In the genomic region with DNA sequence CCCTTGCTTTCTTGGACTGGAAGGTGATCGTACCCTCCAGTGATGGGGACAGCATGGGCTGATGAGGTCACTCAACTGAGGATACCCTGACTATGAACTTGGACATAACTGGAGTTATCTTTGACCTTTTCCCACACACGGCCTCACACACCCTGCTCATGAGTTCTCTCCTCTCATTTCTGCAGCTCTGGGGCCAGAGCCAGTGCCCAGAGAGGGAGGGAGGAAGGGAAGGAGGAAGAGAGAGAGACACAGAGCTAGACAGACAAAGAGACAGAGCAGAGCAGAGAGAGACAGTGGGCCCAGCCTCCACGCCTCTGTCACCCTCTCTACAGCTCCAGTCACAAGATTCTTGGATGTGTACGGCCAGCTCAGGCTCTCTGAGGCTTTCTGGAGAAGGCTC, we compare ENCODE assay signal across 10 mouse cellular contexts. TPM values are rescaled to one million over a fixed set of nuclear protein-coding genes. Genes with fewer than 3 reads are reported as not detected.
DNase-seq lines count a peak whose midpoint lies in the region; ATAC-seq and TF ChIP-seq lines count a peak whose summit lies in the region.
"Had no signal": no experiment of that assay in that cellular context is flagged by ENCODE, and none has a peak within 500 bp of the region (broad histone marks: within the 10 kb centered on the region; RNA-seq: fewer than 3 reads in every experiment).

No protein-coding gene starts in this region.

- no peaks in the 10 kb centered on the region for H3K36me3 ChIP-seq in kidney, adult 2 months (ENCODE audit: control insufficient read depth, insufficient read depth, low read length)
- H3K36me3 ChIP-seq in small intestine, adult 2 months (ENCODE audit: control insufficient read depth, insufficient read depth, low read length), result no peaks in the 10 kb centered on the region
- no peaks in the 10 kb centered on the region for H3K36me3 ChIP-seq in hindbrain, embryonic 11.5 days (ENCODE audit: control insufficient read depth, insufficient read depth, low read length)
- no peaks in the 10 kb centered on the region for H3K36me3 ChIP-seq in thymus, adult 2 months (ENCODE audit: control insufficient read depth, insufficient read depth, low read length)

- intact Hi-C loops in gastrocnemius, postnatal 14 days (cut with DNase I; ENCODE audit: low total_unique reads), result loop anchor here (5.0 kb wide), 1 partner anchor 35 kb away; a partner anchor contains a TSS

- H3K9me3 ChIP-seq in hindbrain, embryonic 11.5 days (ENCODE audit: control insufficient read depth, low read length), result no peaks in the 10 kb centered on the region
- H3K9me3 ChIP-seq: megakaryocyte, embryonic 14.5 days had no signal

- no peak for ATAC-seq in hindbrain, embryonic 11.5 days (ENCODE audit: low FRiP score)
- ATAC-seq: forebrain, postnatal 0 days had no signal

- DNase-seq in kidney, adult 2 months, result peak; percentile 49
- no peak for DNase-seq in kidney, postnatal 14 days
- peak; percentile 1 for DNase-seq in right cerebral cortex, postnatal 14 days
- DNase-seq in right cerebral cortex, adult 2 months (ENCODE audit: low spot score in 2 of 2), result no peak
- DNase-seq in gastrocnemius, postnatal 14 days, result peak; percentile 19
- no peak for DNase-seq in hindbrain, embryonic 11.5 days (ENCODE audit: low spot score)
- DNase-seq in thymus, adult 2 months, result no peak
- DNase-seq: forebrain, postnatal 0 days had no signal

- no peak overlapping the region for H3K4me3 ChIP-seq in kidney, adult 2 months (ENCODE audit: insufficient read depth, low read depth, low read length)
- H3K4me3 ChIP-seq in small intestine, adult 2 months (ENCODE audit: low read depth, low read length), result no peak overlapping the region
- no peak overlapping the region for H3K4me3 ChIP-seq in hindbrain, embryonic 11.5 days (ENCODE audit: low read depth, low read length)
- no peak overlapping the region for H3K4me3 ChIP-seq in thymus, adult 2 months (ENCODE audit: control insufficient read depth, insufficient read depth, low read length)
- H3K4me3 ChIP-seq: megakaryocyte, embryonic 14.5 days had no signal

- 0 out of 2 replicates have a peak overlapping the region, but pooled peaks have one; percentile 12 for H3K27ac ChIP-seq in kidney, adult 2 months (ENCODE audit: insufficient read depth, low read depth, low read length)
- H3K27ac ChIP-seq in small intestine, adult 2 months (ENCODE audit: insufficient read depth, low read depth, low read length), result peak overlapping the region; percentile 36
- no peak overlapping the region for H3K27ac ChIP-seq in hindbrain, embryonic 11.5 days (ENCODE audit: low read depth, low read length)
- no peak overlapping the region for H3K27ac ChIP-seq in thymus, adult 2 months (ENCODE audit: control insufficient read depth, insufficient read depth, low read length)

- no peak for TF ChIP-seq CTCF in kidney, adult 2 months (conservative IDR thresholded peaks at IDR 0.05; ENCODE audit: insufficient read depth, insufficient read length, low read depth, low read length)
- TF ChIP-seq CTCF in small intestine, adult 2 months (IDR thresholded peaks at IDR 0.05; ENCODE audit: extremely low read depth, insufficient read length, insufficient replicate concordance, low read depth, low read length), result no peak
- TF ChIP-seq CTCF in thymus, adult 2 months (IDR thresholded peaks at IDR 0.05; ENCODE audit: borderline replicate concordance, control insufficient read depth, extremely low read depth, insufficient read depth, low read length, poor library complexity), result no peak

- 55% methylated on average over 4 of the region's 4 CpGs for WGBS in kidney, adult 2 months
- 53% methylated on average over 4 of the region's 4 CpGs for WGBS in small intestine, adult 2 months
- 72% methylated on average over 4 of the region's 4 CpGs for WGBS in hindbrain, embryonic 11.5 days
- 95% methylated on average over 4 of the region's 4 CpGs for WGBS in thymus, adult 2 months

- no peaks in the 10 kb centered on the region for H3K27me3 ChIP-seq in kidney, adult 2 months (replicated peaks; ENCODE audit: control insufficient read depth, insufficient read depth, low read length)
- no peaks in the 10 kb centered on the region for H3K27me3 ChIP-seq in small intestine, adult 2 months (ENCODE audit: control insufficient read depth, insufficient read depth, low read length)
- no peaks in the 10 kb centered on the region for H3K27me3 ChIP-seq in hindbrain, embryonic 11.5 days (ENCODE audit: control insufficient read depth, insufficient read depth, low read length)
- H3K27me3 ChIP-seq in thymus, adult 2 months (ENCODE audit: control insufficient read depth, insufficient read depth, low read length), result no peaks in the 10 kb centered on the region

- H3K4me2 ChIP-seq in hindbrain, embryonic 11.5 days (replicated peaks; ENCODE audit: low read depth, low read length), result no peak overlapping the region

- no peak overlapping the region for H3K9ac ChIP-seq in hindbrain, embryonic 11.5 days (ENCODE audit: low read depth, low read length)
- H3K9ac ChIP-seq: forebrain, postnatal 0 days had no signal

- H3K4me1 ChIP-seq in kidney, adult 2 months (ENCODE audit: control insufficient read depth, insufficient read depth, low read length), result peaks cover 13% of the 10 kb centered on the region
- peaks cover 22% of the 10 kb centered on the region for H3K4me1 ChIP-seq in small intestine, adult 2 months (ENCODE audit: control insufficient read depth, insufficient read depth, insufficient read length, low read length)
- H3K4me1 ChIP-seq in hindbrain, embryonic 11.5 days (replicated peaks; ENCODE audit: control insufficient read depth, insufficient read depth, low read length), result 0 out of 2 replicates have a peak, but pooled peaks cover 4% of the 10 kb centered on the region
- H3K4me1 ChIP-seq in thymus, adult 2 months (replicated peaks; ENCODE audit: control insufficient read depth, insufficient read depth, low read length), result peaks cover 26% of the 10 kb centered on the region

- TF ChIP-seq POLR2A in kidney, adult 2 months (IDR thresholded peaks at IDR 0.05; ENCODE audit: low read depth, low read length), result no peak
- TF ChIP-seq POLR2A in small intestine, adult 2 months (IDR thresholded peaks at IDR 0.05; ENCODE audit: low read depth, low read length), result no peak
- no peak for TF ChIP-seq POLR2A in thymus, adult 2 months (IDR thresholded peaks at IDR 0.05; ENCODE audit: control insufficient read depth, extremely low read depth, insufficient read depth, low read length, poor library complexity)

RNA-seq across cellular contexts. Expression of a gene that starts 3.4 kb away (rescaled TPM):
- 17.5 and 20.7 TPM in 2 replicates for polyA plus RNA-seq in kidney, adult 2 months (2012; rRNA removed)
- total RNA-seq in gastrocnemius, postnatal 14 days (2021), result 10 to 100 TPM; 12.6 to 18.4 TPM
- 11.1 and 18.3 TPM in 2 replicates for polyA plus RNA-seq in small intestine, adult 2 months (2012; rRNA removed)
- 41.3 and 42.2 TPM in 2 replicates for polyA plus RNA-seq in hindbrain, embryonic 11.5 days (2014; fragmentation: Nextera tagmentation; extraction: Ambion mirVana)
- polyA plus RNA-seq in thymus, adult 2 months (2012; rRNA removed), result 57.8 and 58.8 TPM in 2 replicates

RNA-seq across cellular contexts. Expression of a gene that starts 4.4 kb away (rescaled TPM):
- polyA plus RNA-seq in kidney, adult 2 months (2012; rRNA removed), result 25.8 and 31.9 TPM in 2 replicates
- total RNA-seq in gastrocnemius, postnatal 14 days (2021), result 10 to 100 TPM; 64.1 to 76.2 TPM
- 13.5 and 19.5 TPM in 2 replicates for polyA plus RNA-seq in small intestine, adult 2 months (2012; rRNA removed)
- 0.54 and 1.4 TPM in 2 replicates for polyA plus RNA-seq in hindbrain, embryonic 11.5 days (2014; fragmentation: Nextera tagmentation; extraction: Ambion mirVana)
- 57.4 and 69.5 TPM in 2 replicates for polyA plus RNA-seq in thymus, adult 2 months (2012; rRNA removed)

RNA-seq across cellular contexts. Expression of a gene that starts 6.6 kb away (rescaled TPM):
- 0.07 TPM in 1 of 2 replicates, not detected in the other for polyA plus RNA-seq in kidney, adult 2 months (2012; rRNA removed)
- total RNA-seq in gastrocnemius, postnatal 14 days (2021), result under 1 TPM; 0.16 to 0.33 TPM
- 0.09 and 0.39 TPM in 2 replicates for polyA plus RNA-seq in small intestine, adult 2 months (2012; rRNA removed)
- polyA plus RNA-seq in hindbrain, embryonic 11.5 days (2014; fragmentation: Nextera tagmentation; extraction: Ambion mirVana), result 0.22 and 0.29 TPM in 2 replicates
- polyA plus RNA-seq in thymus, adult 2 months (2012; rRNA removed), result 0.31 and 0.47 TPM in 2 replicates

RNA-seq across cellular contexts. Expression of a gene that starts 19.2 kb away (rescaled TPM):
- 90.3 and 115 TPM in 2 replicates for polyA plus RNA-seq in kidney, adult 2 months (2012; rRNA removed)
- total RNA-seq in gastrocnemius, postnatal 14 days (2021), result 10 to 100 TPM; 47.6 to 48.7 TPM
- 20.4 and 21.1 TPM in 2 replicates for polyA plus RNA-seq in small intestine, adult 2 months (2012; rRNA removed)
- polyA plus RNA-seq in hindbrain, embryonic 11.5 days (2014; fragmentation: Nextera tagmentation; extraction: Ambion mirVana), result 222 and 249 TPM in 2 replicates
- 45.1 and 59.9 TPM in 2 replicates for polyA plus RNA-seq in thymus, adult 2 months (2012; rRNA removed)

RNA-seq across cellular contexts. Expression of a gene that starts 24.8 kb away (rescaled TPM):
- 137 and 146 TPM in 2 replicates for polyA plus RNA-seq in kidney, adult 2 months (2012; rRNA removed)
- total RNA-seq in gastrocnemius, postnatal 14 days (2021), result 10 to 100 TPM; 13.3 to 16.0 TPM
- polyA plus RNA-seq in small intestine, adult 2 months (2012; rRNA removed), result 17.2 and 28.9 TPM in 2 replicates
- polyA plus RNA-seq in hindbrain, embryonic 11.5 days (2014; fragmentation: Nextera tagmentation; extraction: Ambion mirVana), result 31.2 and 34.7 TPM in 2 replicates
- 18.1 and 19.8 TPM in 2 replicates for polyA plus RNA-seq in thymus, adult 2 months (2012; rRNA removed)

Comparison
In these comparisons a context has a peak if more than half of its experiments do, and no peak if none do; other contexts are left out.
1. DNase-seq: peak in kidney, adult 2 months (single experiment), right cerebral cortex, postnatal 14 days (single experiment) and gastrocnemius, postnatal 14 days (single experiment); none in kidney, postnatal 14 days (single experiment), right cerebral cortex, adult 2 months (0 of 2), hindbrain, embryonic 11.5 days (single experiment) and thymus, adult 2 months (single experiment).
2. H3K27ac ChIP-seq: peak in kidney, adult 2 months (single experiment) and small intestine, adult 2 months (single experiment); none in hindbrain, embryonic 11.5 days (single experiment) and thymus, adult 2 months (single experiment).